Mouse (Mus musculus): ENCODE data around the gene 4933415A04Rik. TPM values are rescaled to one million over a fixed set of nuclear protein-coding genes. Genes with fewer than 3 reads are reported as not detected.

The 4933415A04Rik gene
- polyA plus RNA-seq, 1 experiment from 2014 or later: 3.4 TPM

- 29% methylated on average over 8 of the region's 8 CpGs for WGBS
- peaks cover 13% of the 10 kb centered on the region for H3K4me1 ChIP-seq (ENCODE audit: control insufficient read depth, insufficient read depth, low read length)
- H3K27ac ChIP-seq (ENCODE audit: low read length): peak overlapping the region; percentile 30; the same call in 1 of the 2 replicates
- H3K27me3 ChIP-seq (ENCODE audit: control insufficient read depth, insufficient read depth, low read length): no peaks in the 10 kb centered on the region
- H3K4me3 ChIP-seq (replicated peaks; ENCODE audit: low read length): no peak overlapping the region
- H3K9ac ChIP-seq (ENCODE audit: low read length): peak overlapping the region; percentile 1; the same call in 1 of the 2 replicates
- H3K9me3 ChIP-seq (replicated peaks; ENCODE audit: control insufficient read depth, low read length): no peaks in the 10 kb centered on the region
- ATAC-seq (ENCODE audit: insufficient read depth, low FRiP score): no peak
- no peak overlapping the region for H3K4me2 ChIP-seq (ENCODE audit: low read depth, low read length)
- H3K36me3 ChIP-seq (ENCODE audit: control insufficient read depth, insufficient read depth, low read length): no peaks in the 10 kb centered on the region
Measured at GRCm38 (mm10) chr11:43565852-43566251, 21.0 kb upstream of the 4933415A04Rik start.

GRCm38 (mm10) chr11:43566696-43567095 is 20.1 kb upstream of the 4933415A04Rik start:
- no peaks in the 10 kb centered on the region for H3K36me3 ChIP-seq (ENCODE audit: control insufficient read depth, insufficient read depth, low read length)
- H3K4me3 ChIP-seq (replicated peaks; ENCODE audit: low read length): no peak overlapping the region
- H3K27me3 ChIP-seq (ENCODE audit: control insufficient read depth, insufficient read depth, low read length): no peaks in the 10 kb centered on the region
- H3K4me1 ChIP-seq (ENCODE audit: control insufficient read depth, insufficient read depth, low read length): peaks cover 13% of the 10 kb centered on the region
- no peaks in the 10 kb centered on the region for H3K9me3 ChIP-seq (replicated peaks; ENCODE audit: control insufficient read depth, low read length)
- H3K27ac ChIP-seq (ENCODE audit: low read length): 0 out of 2 replicates have a peak overlapping the region, but pooled peaks have one; percentile 34
- no peak for ATAC-seq (ENCODE audit: insufficient read depth, low FRiP score)
- WGBS: 61% methylated on average over 5 of the region's 5 CpGs
- no peak overlapping the region for H3K9ac ChIP-seq (ENCODE audit: low read length)
- no peak overlapping the region for H3K4me2 ChIP-seq (ENCODE audit: low read depth, low read length)

- ATAC-seq (ENCODE audit: insufficient read depth, low FRiP score): no peak
- WGBS: 67% methylated on average over 5 of the region's 5 CpGs
- no peak overlapping the region for H3K27ac ChIP-seq (ENCODE audit: low read length)
Measured at GRCm38 (mm10) chr11:43568263-43568662, 18.6 kb upstream of the 4933415A04Rik start.

GRCm38 (mm10) chr11:43569188-43569587 is 17.7 kb upstream of the 4933415A04Rik start:
- H3K36me3 ChIP-seq (ENCODE audit: control insufficient read depth, insufficient read depth, low read length): no peaks in the 10 kb centered on the region
- 82% methylated on average over 5 of the region's 5 CpGs for WGBS
- ATAC-seq (ENCODE audit: insufficient read depth, low FRiP score): peak; percentile 16; the same call in 1 of the 2 replicates
- H3K9ac ChIP-seq (ENCODE audit: low read length): peak overlapping the region; percentile 14; the same call in 1 of the 2 replicates
- peak overlapping the region; percentile 50; the same call in 1 of the 2 replicates for H3K27ac ChIP-seq (ENCODE audit: low read length)
- H3K27me3 ChIP-seq (ENCODE audit: control insufficient read depth, insufficient read depth, low read length): no peaks in the 10 kb centered on the region
- H3K4me1 ChIP-seq (ENCODE audit: control insufficient read depth, insufficient read depth, low read length): peaks cover 10% of the 10 kb centered on the region
- no peak overlapping the region for H3K4me3 ChIP-seq (replicated peaks; ENCODE audit: low read length)
- H3K9me3 ChIP-seq (replicated peaks; ENCODE audit: control insufficient read depth, low read length): no peaks in the 10 kb centered on the region
- no peak overlapping the region for H3K4me2 ChIP-seq (ENCODE audit: low read depth, low read length)

More at GRCm38 (mm10) chr11:43568263-43568662, 18.6 kb upstream of the 4933415A04Rik start:
- H3K9me3 ChIP-seq (replicated peaks; ENCODE audit: control insufficient read depth, low read length): no peaks in the 10 kb centered on the region
- no peak overlapping the region for H3K9ac ChIP-seq (ENCODE audit: low read length)
- no peak overlapping the region for H3K4me2 ChIP-seq (ENCODE audit: low read depth, low read length)
- H3K27me3 ChIP-seq (ENCODE audit: control insufficient read depth, insufficient read depth, low read length): no peaks in the 10 kb centered on the region
- H3K4me3 ChIP-seq (replicated peaks; ENCODE audit: low read length): no peak overlapping the region
- H3K36me3 ChIP-seq (ENCODE audit: control insufficient read depth, insufficient read depth, low read length): no peaks in the 10 kb centered on the region
- peaks cover 13% of the 10 kb centered on the region for H3K4me1 ChIP-seq (ENCODE audit: control insufficient read depth, insufficient read depth, low read length)

- H3K27me3 ChIP-seq (ENCODE audit: control insufficient read depth, insufficient read depth, low read length): no peaks in the 10 kb centered on the region
- no peaks in the 10 kb centered on the region for H3K9me3 ChIP-seq (replicated peaks; ENCODE audit: control insufficient read depth, low read length)
- 63% methylated on average over 11 of the region's 11 CpGs for WGBS
- H3K36me3 ChIP-seq (ENCODE audit: control insufficient read depth, insufficient read depth, low read length): no peaks in the 10 kb centered on the region
- H3K4me2 ChIP-seq (ENCODE audit: low read depth, low read length): no peak overlapping the region
- no peak overlapping the region for H3K4me3 ChIP-seq (replicated peaks; ENCODE audit: low read length)
- peak; percentile 51; the same call in 1 of the 2 replicates for ATAC-seq (ENCODE audit: insufficient read depth, low FRiP score)
- H3K9ac ChIP-seq (ENCODE audit: low read length): no peak overlapping the region
- peak overlapping the region; percentile 50; the same call in 1 of the 2 replicates for H3K27ac ChIP-seq (ENCODE audit: low read length)
- H3K4me1 ChIP-seq (ENCODE audit: control insufficient read depth, insufficient read depth, low read length): peaks cover 10% of the 10 kb centered on the region
Measured at GRCm38 (mm10) chr11:43569595-43569994, 17.2 kb upstream of the 4933415A04Rik start.

GRCm38 (mm10) chr11:43575061-43575375 is 11.8 kb upstream of the 4933415A04Rik start:
- peak overlapping the region; percentile 28; the same call in 1 of the 2 replicates for H3K4me2 ChIP-seq (ENCODE audit: low read depth, low read length)
- WGBS: 17% methylated on average over 3 of the region's 3 CpGs
- no peaks in the 10 kb centered on the region for H3K36me3 ChIP-seq (ENCODE audit: control insufficient read depth, insufficient read depth, low read length)
- H3K4me3 ChIP-seq (replicated peaks; ENCODE audit: low read length): no peak overlapping the region
- no peaks in the 10 kb centered on the region for H3K9me3 ChIP-seq (replicated peaks; ENCODE audit: control insufficient read depth, low read length)
- no peak for ATAC-seq (ENCODE audit: insufficient read depth, low FRiP score)
- no peak overlapping the region; the same call in 1 of the 2 replicates for H3K9ac ChIP-seq (ENCODE audit: low read length)
- H3K4me1 ChIP-seq (ENCODE audit: control insufficient read depth, insufficient read depth, low read length): peaks cover 17% of the 10 kb centered on the region
- peak overlapping the region; percentile 81 for H3K27ac ChIP-seq (ENCODE audit: low read length)
- no peaks in the 10 kb centered on the region for H3K27me3 ChIP-seq (ENCODE audit: control insufficient read depth, insufficient read depth, low read length)

GRCm38 (mm10) chr11:43575376-43576151 is 11.3 kb upstream of the 4933415A04Rik start:
- peak overlapping the region; percentile 81 for H3K27ac ChIP-seq (ENCODE audit: low read length)
- peaks cover 17% of the 10 kb centered on the region for H3K4me1 ChIP-seq (ENCODE audit: control insufficient read depth, insufficient read depth, low read length)
- no peaks in the 10 kb centered on the region for H3K9me3 ChIP-seq (replicated peaks; ENCODE audit: control insufficient read depth, low read length)
- ATAC-seq (ENCODE audit: insufficient read depth, low FRiP score): peak; percentile 63; the same call in 1 of the 2 replicates
- H3K36me3 ChIP-seq (ENCODE audit: control insufficient read depth, insufficient read depth, low read length): no peaks in the 10 kb centered on the region
- 18% methylated on average over 9 of the region's 9 CpGs for WGBS
- no peaks in the 10 kb centered on the region for H3K27me3 ChIP-seq (ENCODE audit: control insufficient read depth, insufficient read depth, low read length)
- H3K9ac ChIP-seq (ENCODE audit: low read length): peak overlapping the region; percentile 49; the same call in 1 of the 2 replicates
- H3K4me2 ChIP-seq (ENCODE audit: low read depth, low read length): peak overlapping the region; percentile 28; the same call in 1 of the 2 replicates
- no peak overlapping the region for H3K4me3 ChIP-seq (replicated peaks; ENCODE audit: low read length)

- H3K4me3 ChIP-seq (replicated peaks; ENCODE audit: low read length): no peak overlapping the region
- no peaks in the 10 kb centered on the region for H3K27me3 ChIP-seq (ENCODE audit: control insufficient read depth, insufficient read depth, low read length)
- no peak overlapping the region for H3K9ac ChIP-seq (ENCODE audit: low read length)
- WGBS: 62% methylated on average over 11 of the region's 11 CpGs
- H3K36me3 ChIP-seq (ENCODE audit: control insufficient read depth, insufficient read depth, low read length): no peaks in the 10 kb centered on the region
- H3K4me2 ChIP-seq (ENCODE audit: low read depth, low read length): no peak overlapping the region
- no peak overlapping the region for H3K27ac ChIP-seq (ENCODE audit: low read length)
- ATAC-seq (ENCODE audit: insufficient read depth, low FRiP score): peak; percentile 41; the same call in 1 of the 2 replicates
- no peaks in the 10 kb centered on the region for H3K9me3 ChIP-seq (replicated peaks; ENCODE audit: control insufficient read depth, low read length)
- H3K4me1 ChIP-seq (ENCODE audit: control insufficient read depth, insufficient read depth, low read length): peaks cover 14% of the 10 kb centered on the region
Measured at GRCm38 (mm10) chr11:43577713-43578478, 8.9 kb upstream of the 4933415A04Rik start.
